Mouse (Mus musculus) midbrain, embryonic 12.5 days (tissue): ENCODE measurements around the gene Pimreg. TPM values are rescaled to one million over a fixed set of nuclear protein-coding genes. Genes with fewer than 3 reads are reported as not detected.

Source experiments
- ATAC-seq: fragments of 200-750 bp; cut with Nextera tagmentation; 2 replicates; pipeline ENCODE4 v1.8.0; 2017; ENCODE audit warnings: low read depth, moderate TSS enrichment, moderate library complexity; ENCODE audit not compliant: low FRiP score
- H3K27ac ChIP-seq: fragments of 300-500 bp; sonication (generic); replicated peaks from 2 replicates; pipeline ENCODE4 v1.5.1; 2016; ENCODE audit warnings: mild to moderate bottlenecking
- H3K27me3 ChIP-seq: fragments of 300-500 bp; sonication (generic); 2 replicates; pipeline ENCODE4 v1.6.1; 2016; ENCODE audit warnings: mild to moderate bottlenecking
- H3K36me3 ChIP-seq: fragments of 300-500 bp; sonication (generic); 2 replicates; pipeline ENCODE4 v1.6.1; 2016
- H3K4me1 ChIP-seq: fragments of 300-500 bp; sonication (generic); 2 replicates; pipeline ENCODE4 v1.6.1; 2016
- H3K4me2 ChIP-seq: fragments of 300-500 bp; sonication (generic); replicated peaks from 2 replicates; pipeline ENCODE4 v1.6.1; 2016; ENCODE audit warnings: mild to moderate bottlenecking, moderate library complexity
- H3K4me3 ChIP-seq: fragments of 300-500 bp; sonication (generic); 2 replicates; pipeline ENCODE4 v1.5.1; 2016; ENCODE audit warnings: mild to moderate bottlenecking
- H3K9ac ChIP-seq: fragments of 300-500 bp; sonication (generic); replicated peaks from 2 replicates; pipeline ENCODE4 v1.6.1; 2016; ENCODE audit warnings: mild to moderate bottlenecking, moderate library complexity
- H3K9me3 ChIP-seq: fragments of 300-500 bp; sonication (generic); 2 replicates; pipeline ENCODE4 v1.6.1; 2016; ENCODE audit warnings: mild to moderate bottlenecking
- WGBS: fragments of 180-500 bp; shearing (Covaris S2); methylation state at CpG from one replicate; pipeline ENCODE4 v1.1.7; 2016; 5-methylcytosine and 5-hydroxymethylcytosine counted together
- polyA plus RNA-seq: library from polyadenylated mRNA; unstranded; fragments of >200 nt; fragmentation: Nextera tagmentation; extraction: Ambion mirVana; gene quantifications from 2 replicates; pipeline ENCODE4 v1.2.1, GENCODE M21; 2016

Pimreg gene
- polyA plus RNA-seq, 1 experiment from 2014 or later: 166 TPM

DNA sequence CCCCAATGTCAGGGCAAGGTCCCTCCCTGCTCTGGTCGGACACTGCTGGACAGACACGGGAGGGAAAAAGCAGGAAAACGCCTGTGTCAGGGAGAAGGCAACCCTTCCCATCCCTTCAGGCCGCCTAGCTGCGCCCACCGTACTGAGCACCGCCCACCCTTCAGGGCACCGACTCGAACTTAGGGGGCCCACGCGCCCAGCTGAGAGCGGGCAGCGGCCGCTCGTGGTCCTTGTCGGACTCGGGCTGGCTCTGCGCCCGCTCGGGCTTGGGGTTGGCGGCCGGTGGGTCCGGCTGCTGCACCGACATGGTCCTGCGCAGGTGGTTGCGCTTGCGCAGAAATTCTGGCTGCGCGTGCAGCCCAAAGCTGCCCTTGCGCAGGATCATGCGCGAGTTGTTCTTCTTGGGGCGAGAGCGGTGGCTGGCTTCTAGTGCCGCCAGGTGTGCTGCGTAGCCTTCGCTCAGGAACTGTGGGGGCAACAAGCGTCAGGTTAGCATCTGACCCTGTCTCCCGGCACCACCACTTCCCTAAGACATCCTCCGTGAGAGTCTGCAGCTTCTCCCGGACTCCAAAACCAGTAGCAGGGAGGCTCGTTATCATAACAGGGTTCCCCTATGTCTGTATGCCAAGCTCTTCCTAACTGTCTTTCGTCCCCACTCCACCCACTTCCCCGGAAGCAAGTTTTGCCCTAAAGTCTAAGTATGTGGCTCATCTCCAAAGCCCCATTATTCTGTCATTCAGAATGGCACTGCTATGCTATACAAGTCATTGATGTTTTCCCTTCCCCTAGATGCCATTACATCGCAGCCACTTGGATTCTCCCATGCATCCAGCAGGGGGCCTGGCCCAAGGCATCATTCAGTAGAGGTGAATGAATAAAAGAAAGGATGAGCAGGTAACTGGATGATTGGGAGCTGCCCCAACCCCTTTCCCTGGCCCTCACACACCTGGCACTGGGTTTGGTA, 9.3 kb downstream of the Pimreg start:
- no peaks in the 10 kb centered on the region for H3K9me3 ChIP-seq
- peak overlapping the region; percentile 58 for H3K4me3 ChIP-seq
- peak; percentile 29; the same call in 1 of the 2 replicates for ATAC-seq
- WGBS: 1% methylated on average over 45 of the region's 45 CpGs
- peaks cover 12% of the 10 kb centered on the region for H3K4me1 ChIP-seq
- peak overlapping the region; percentile 92 for H3K4me2 ChIP-seq
- H3K36me3 ChIP-seq: peaks cover 16% of the 10 kb centered on the region
- peaks cover 59% of the 10 kb centered on the region for H3K27me3 ChIP-seq
- no peak overlapping the region for H3K27ac ChIP-seq
- H3K9ac ChIP-seq: peak overlapping the region; percentile 62

- H3K27ac ChIP-seq: no peak overlapping the region
- H3K36me3 ChIP-seq: peaks cover 7% of the 10 kb centered on the region; the same call in 1 of the 2 replicates
- ATAC-seq: no peak
- H3K4me2 ChIP-seq: no peak overlapping the region
- 69% methylated on average over 3 of the region's 3 CpGs for WGBS
- no peak overlapping the region for H3K9ac ChIP-seq
- H3K4me3 ChIP-seq: no peak overlapping the region
- H3K27me3 ChIP-seq: peaks cover 59% of the 10 kb centered on the region
- H3K9me3 ChIP-seq: no peaks in the 10 kb centered on the region
- peaks cover 12% of the 10 kb centered on the region for H3K4me1 ChIP-seq
Measured at GRCm38 (mm10) chr11:72052221-72052620, 10.4 kb downstream of the Pimreg start.

GRCm38 (mm10) chr11:72052636-72053035, 10.8 kb downstream of the Pimreg start:
- Histone ChIP-seq H3K4me1 (peaks cover 12% of the 10 kb centered on the region), H3K9me3 (no peaks in the 10 kb centered on the region), H3K27me3 (peaks cover 59% of the 10 kb centered on the region), H3K4me2 (no peak overlapping the region), H3K4me3 (no peak overlapping the region), H3K27ac (no peak overlapping the region), H3K9ac (no peak overlapping the region), H3K36me3 (peaks cover 6% of the 10 kb centered on the region; the same call in 1 of the 2 replicates)
- WGBS: 21% methylated on average over 5 of the region's 5 CpGs
- peak; percentile 31; the same call in 1 of the 2 replicates for ATAC-seq

DNA sequence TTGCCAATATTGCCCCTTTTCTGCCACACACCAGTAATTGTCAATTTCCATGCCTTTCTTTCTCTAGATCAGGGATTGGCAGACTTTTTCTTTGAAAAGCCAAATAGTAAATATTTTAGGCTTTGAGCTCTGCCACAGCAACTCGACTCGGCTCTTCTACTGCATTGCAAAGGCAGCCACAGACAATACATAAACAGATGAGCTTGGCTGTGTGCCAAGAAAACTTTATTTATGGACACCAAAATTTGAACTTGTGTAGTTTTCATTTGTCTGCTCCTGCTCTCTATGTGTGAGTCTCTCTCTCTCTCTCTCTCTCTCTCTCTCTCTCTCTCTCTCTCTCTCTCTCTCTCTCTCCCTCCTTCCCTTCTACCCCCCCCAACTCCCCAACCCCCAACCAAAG, 13.3 kb downstream of the Pimreg start:
- Histone ChIP-seq H3K36me3 (no peaks in the 10 kb centered on the region), H3K4me2 (no peak overlapping the region), H3K9me3 (no peaks in the 10 kb centered on the region), H3K27ac (no peak overlapping the region), H3K4me3 (no peak overlapping the region), H3K27me3 (peaks cover 41% of the 10 kb centered on the region), H3K9ac (no peak overlapping the region), H3K4me1 (peaks cover 9% of the 10 kb centered on the region)
- WGBS: 51% methylated on average over 2 of the region's 2 CpGs
- no peak for ATAC-seq

- no peak overlapping the region for H3K4me3 ChIP-seq
- no peaks in the 10 kb centered on the region for H3K9me3 ChIP-seq
- no peaks in the 10 kb centered on the region for H3K36me3 ChIP-seq
- H3K27me3 ChIP-seq: peaks cover 21% of the 10 kb centered on the region
- 67% methylated on average over 3 of the region's 3 CpGs for WGBS
- H3K9ac ChIP-seq: no peak overlapping the region
- ATAC-seq: no peak
- no peak overlapping the region for H3K27ac ChIP-seq
- H3K4me2 ChIP-seq: no peak overlapping the region
- H3K4me1 ChIP-seq: no peaks in the 10 kb centered on the region
Measured at GRCm38 (mm10) chr11:72057166-72057565, 15.3 kb downstream of the Pimreg start.

GRCm38 (mm10) chr11:72060416-72060815, 18.6 kb downstream of the Pimreg start:
- H3K4me1 ChIP-seq: no peaks in the 10 kb centered on the region
- H3K4me2 ChIP-seq: no peak overlapping the region
- H3K36me3 ChIP-seq: no peaks in the 10 kb centered on the region
- no peak overlapping the region for H3K4me3 ChIP-seq
- no peak for ATAC-seq
- 82% methylated on average over 9 of the region's 9 CpGs for WGBS
- no peaks in the 10 kb centered on the region; the same call in 1 of the 2 replicates for H3K27me3 ChIP-seq
- H3K27ac ChIP-seq: no peak overlapping the region
- no peak overlapping the region for H3K9ac ChIP-seq
- H3K9me3 ChIP-seq: 0 out of 2 replicates have a peak, but pooled peaks cover 7% of the 10 kb centered on the region

- no peak overlapping the region for H3K4me2 ChIP-seq
- 0 out of 2 replicates have a peak, but pooled peaks cover 7% of the 10 kb centered on the region for H3K9me3 ChIP-seq
- no peaks in the 10 kb centered on the region; the same call in 1 of the 2 replicates for H3K27me3 ChIP-seq
- WGBS: 89% methylated on average over 13 of the region's 13 CpGs
- ATAC-seq: no peak
- no peak overlapping the region for H3K9ac ChIP-seq
- H3K36me3 ChIP-seq: no peaks in the 10 kb centered on the region
- no peak overlapping the region for H3K4me3 ChIP-seq
- no peaks in the 10 kb centered on the region for H3K4me1 ChIP-seq
- no peak overlapping the region for H3K27ac ChIP-seq
Measured at GRCm38 (mm10) chr11:72061093-72061620, 19.3 kb downstream of the Pimreg start.

DNA sequence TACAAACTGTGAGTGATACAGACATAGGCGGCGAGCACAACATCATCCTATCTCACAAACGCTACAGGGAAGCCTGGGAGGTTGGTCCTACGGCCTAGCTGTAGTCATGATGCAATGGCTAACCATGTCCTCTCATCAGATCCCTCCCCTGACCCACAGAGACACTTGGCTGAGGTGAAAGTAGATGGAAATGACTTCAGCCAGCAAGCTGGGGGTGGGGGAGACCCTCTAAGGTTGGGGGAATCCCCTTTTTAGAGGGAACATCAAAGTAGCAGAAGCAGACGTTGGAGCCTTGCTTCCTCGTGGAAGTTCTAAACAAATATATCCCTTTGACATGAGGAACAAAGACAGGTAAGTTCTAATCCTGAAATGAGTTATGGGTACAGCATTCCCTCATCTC, 22.6 kb downstream of the Pimreg start:
- Histone ChIP-seq H3K27me3 (no peaks in the 10 kb centered on the region), H3K27ac (no peak overlapping the region), H3K9me3 (0 out of 2 replicates have a peak, but pooled peaks cover 7% of the 10 kb centered on the region), H3K36me3 (no peaks in the 10 kb centered on the region), H3K4me1 (no peaks in the 10 kb centered on the region), H3K4me2 (no peak overlapping the region), H3K4me3 (no peak overlapping the region), H3K9ac (no peak overlapping the region)
- ATAC-seq: no peak
- 84% methylated on average over 6 of the region's 6 CpGs for WGBS

GRCm38 (mm10) chr11:72065103-72065502, 23.3 kb downstream of the Pimreg start:
- WGBS: 87% methylated on average over 8 of the region's 8 CpGs
- ATAC-seq: no peak

DNA sequence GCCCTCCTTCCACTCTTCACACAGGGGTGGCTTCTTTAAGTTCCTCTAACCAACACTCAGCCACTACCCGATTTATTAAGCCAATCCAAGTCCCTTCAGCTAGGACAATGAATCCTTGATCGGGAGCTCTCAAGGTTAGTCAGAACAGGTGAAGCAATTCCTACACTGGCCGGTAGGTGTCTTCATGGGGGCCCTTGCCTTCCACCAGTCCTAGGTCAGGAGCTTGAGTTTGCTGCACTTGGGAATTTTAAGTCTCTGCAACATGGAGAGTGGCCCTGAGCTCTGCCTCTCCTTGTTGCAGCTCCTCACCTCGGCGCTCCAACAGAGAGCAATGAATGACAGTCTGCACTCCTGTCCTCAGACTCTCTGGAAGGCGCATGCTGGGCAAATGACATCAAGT, 24.5 kb downstream of the Pimreg start:
- ATAC-seq: no peak
- Histone ChIP-seq H3K4me1 (no peaks in the 10 kb centered on the region), H3K27ac (no peak overlapping the region), H3K27me3 (no peaks in the 10 kb centered on the region), H3K9ac (no peak overlapping the region), H3K4me3 (no peak overlapping the region), H3K36me3 (no peaks in the 10 kb centered on the region), H3K4me2 (no peak overlapping the region), H3K9me3 (0 out of 2 replicates have a peak, but pooled peaks cover 7% of the 10 kb centered on the region)
- 45% methylated on average over 6 of the region's 6 CpGs for WGBS

More at GRCm38 (mm10) chr11:72065103-72065502, 23.3 kb downstream of the Pimreg start:
- H3K27ac ChIP-seq: no peak overlapping the region
- no peaks in the 10 kb centered on the region for H3K36me3 ChIP-seq
- no peak overlapping the region for H3K4me3 ChIP-seq
- H3K9me3 ChIP-seq: 0 out of 2 replicates have a peak, but pooled peaks cover 7% of the 10 kb centered on the region
- no peak overlapping the region for H3K9ac ChIP-seq
- H3K4me1 ChIP-seq: no peaks in the 10 kb centered on the region
- no peaks in the 10 kb centered on the region for H3K27me3 ChIP-seq
- H3K4me2 ChIP-seq: no peak overlapping the region

DNA sequence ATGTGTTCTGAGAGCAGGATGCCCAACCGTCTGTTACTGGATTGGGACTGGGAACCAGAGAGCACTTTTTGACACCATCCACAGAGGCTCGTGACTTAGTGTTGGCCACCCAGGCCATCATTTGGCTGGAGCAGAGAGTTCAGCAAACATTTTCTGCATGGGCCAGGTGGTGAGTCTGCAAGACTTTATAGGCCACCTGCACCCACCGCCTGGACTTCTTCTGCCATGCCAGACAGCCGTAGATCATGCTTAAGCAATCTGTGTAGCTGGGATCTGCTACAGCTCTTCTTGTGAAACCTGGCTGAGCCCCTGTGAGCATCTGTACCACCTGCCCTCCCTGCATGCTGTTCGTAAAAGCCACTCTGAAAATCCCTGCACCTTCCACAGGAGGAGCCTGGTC, 25.5 kb downstream of the Pimreg start:
- H3K9me3 ChIP-seq: 0 out of 2 replicates have a peak, but pooled peaks cover 7% of the 10 kb centered on the region
- H3K4me2 ChIP-seq: no peak overlapping the region
- H3K9ac ChIP-seq: no peak overlapping the region
- H3K4me1 ChIP-seq: no peaks in the 10 kb centered on the region
- 80% methylated on average over 5 of the region's 5 CpGs for WGBS
- H3K4me3 ChIP-seq: no peak overlapping the region
- no peak for ATAC-seq
- H3K27ac ChIP-seq: no peak overlapping the region; the same call in 1 of the 2 replicates
- no peaks in the 10 kb centered on the region for H3K27me3 ChIP-seq
- H3K36me3 ChIP-seq: no peaks in the 10 kb centered on the region

DNA sequence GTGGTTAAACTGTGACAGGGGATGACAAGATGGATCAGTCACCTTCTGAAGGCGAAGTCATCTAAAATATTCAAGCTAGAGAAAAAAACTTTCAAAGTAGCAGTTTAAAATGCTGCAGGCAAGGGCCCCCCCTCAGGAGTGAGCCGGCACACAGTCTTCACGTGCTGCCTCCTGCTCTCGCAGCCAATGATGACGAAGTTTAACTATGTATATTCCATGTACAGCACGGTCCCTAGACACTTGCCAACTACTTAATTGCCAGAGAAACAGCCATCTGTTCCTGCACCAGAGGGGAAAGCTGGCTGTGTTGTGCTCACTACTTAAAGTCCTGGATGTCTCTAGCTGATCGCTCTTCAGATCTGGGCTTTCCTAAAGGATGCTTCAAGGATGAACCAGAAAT, 26.2 kb downstream of the Pimreg start:
- Histone ChIP-seq H3K27me3 (no peaks in the 10 kb centered on the region), H3K4me1 (no peaks in the 10 kb centered on the region), H3K4me2 (no peak overlapping the region), H3K9me3 (0 out of 2 replicates have a peak, but pooled peaks cover 7% of the 10 kb centered on the region), H3K9ac (no peak overlapping the region), H3K4me3 (no peak overlapping the region), H3K36me3 (no peaks in the 10 kb centered on the region), H3K27ac (no peak overlapping the region; the same call in 1 of the 2 replicates)
- no peak for ATAC-seq
- WGBS: 70% methylated on average over 7 of the region's 7 CpGs
